Mouse (Mus musculus) hindbrain, postnatal 0 days (tissue): Measurements from ENCODE around the gene Tmem62. TPM values are rescaled to one million over a fixed set of nuclear protein-coding genes. Genes with fewer than 3 reads are reported as not detected.
"Not testable (repeated sequence)": the region's sequence is repeated elsewhere in the genome, so short reads cannot be mapped to it uniquely, and the experiment has no call there.

Experiments used
- ATAC-seq: fragments of 200-750 bp; cut with Nextera tagmentation; 2 replicates; pipeline ENCODE4 v1.8.0; 2017; ENCODE audit warnings: mild to moderate bottlenecking, moderate TSS enrichment, moderate library complexity
- DNase-seq: peaks from one replicate; pipeline ENCODE4 v3.0.0-alpha.2; 2015; ENCODE audit warnings: low spot score
- H3K27ac ChIP-seq: fragments of 300-500 bp; sonication (generic); 2 replicates; pipeline ENCODE4 v1.5.1; 2014; ENCODE audit warnings: mild to moderate bottlenecking
- H3K27me3 ChIP-seq: fragments of 300-500 bp; sonication (generic); 2 replicates; pipeline ENCODE4 v1.6.1; 2014; ENCODE audit warnings: low read length, mixed read lengths; ENCODE audit not compliant: insufficient read depth
- H3K36me3 ChIP-seq: fragments of 300-500 bp; sonication (generic); 2 replicates; pipeline ENCODE4 v1.6.1; 2014; ENCODE audit warnings: low read length, mixed read lengths; ENCODE audit not compliant: insufficient read depth
- H3K4me1 ChIP-seq: fragments of 300-500 bp; sonication (generic); 2 replicates; pipeline ENCODE4 v1.6.1; 2014; ENCODE audit warnings: antibody characterized with exemption, low read length, mixed read lengths; ENCODE audit not compliant: insufficient read depth
- H3K4me2 ChIP-seq: fragments of 300-500 bp; sonication (generic); 2 replicates; pipeline ENCODE4 v1.6.1; 2014; ENCODE audit warnings: low read depth, mild to moderate bottlenecking, low read length, moderate library complexity, mixed read lengths
- H3K4me3 ChIP-seq: fragments of 300-500 bp; sonication (generic); 2 replicates; pipeline ENCODE4 v1.5.1; 2014; ENCODE audit warnings: low read length
- H3K9ac ChIP-seq: fragments of 300-500 bp; sonication (generic); replicated peaks from 2 replicates; pipeline ENCODE4 v1.6.1; 2014; ENCODE audit warnings: mild to moderate bottlenecking, low read length, moderate library complexity, mixed read lengths
- H3K9me3 ChIP-seq: fragments of 300-500 bp; sonication (generic); 2 replicates; pipeline ENCODE4 v1.6.1; 2016; ENCODE audit warnings: low read length, mixed read lengths
- CTCF ChIP-seq: IDR thresholded peaks from 2 replicates; pipeline ENCODE4 v1.5.1; 2016; ENCODE audit warnings: antibody characterized with exemption, control low read depth, low read depth
- WGBS: fragments of 180-500 bp; shearing (Covaris S2); extraction: QIAGEN DNeasy Blood & Tissue Kit; methylation state at CpG from one replicate; pipeline ENCODE4 v1.1.7; 2014; 5-methylcytosine and 5-hydroxymethylcytosine counted together
- polyA plus RNA-seq: library from polyadenylated mRNA; unstranded; fragments of >200 nt; fragmentation: Nextera tagmentation; extraction: Ambion mirVana; gene quantifications from 2 replicates; pipeline ENCODE4 v1.2.1, GENCODE M21; 2015
- total RNA-seq: library from RNA; depleted of rRNA; stranded (reverse); fragments of >200 nt; gene quantifications from 2 replicates; pipeline ENCODE4 v1.2.3, GENCODE M21; 2014

Gene Tmem62
- total and polyA plus RNA-seq, 2 experiments from 2014 or later = 12.6 to 24.0 TPM

GRCm38 (mm10) chr2:121022918-121023317 lies 46.1 kb downstream of the Tmem62 start:
- 63% methylated on average over 5 of the region's 5 CpGs for WGBS
- no peaks in the 10 kb centered on the region for H3K4me1 ChIP-seq
- no peak for TF ChIP-seq CTCF

GRCm38 (mm10) chr2:121036733-121037341 lies 60.0 kb downstream of the Tmem62 start, which contains the start of gene Epb42:
Gene Epb42, minus strand, starts transcription at chr2:121037072.
- no peaks in the 10 kb centered on the region for H3K27me3 ChIP-seq
- no peaks in the 10 kb centered on the region for H3K4me1 ChIP-seq
- H3K27ac ChIP-seq = no peak within 1 kb of the TSS
- H3K36me3 ChIP-seq = no peaks in the 10 kb centered on the region
- 65% methylated on average over 5 of the region's 5 CpGs for WGBS
- H3K4me2 ChIP-seq = no peak within 1 kb of the TSS
- H3K4me3 ChIP-seq = no peak within 1 kb of the TSS
- DNase-seq = no peak
- no peaks in the 10 kb centered on the region for H3K9me3 ChIP-seq
- ATAC-seq = no peak
- TF ChIP-seq CTCF = no peak
- no peak within 1 kb of the TSS for H3K9ac ChIP-seq

More at GRCm38 (mm10) chr2:121022918-121023317, 46.1 kb downstream of the Tmem62 start:
- H3K36me3 ChIP-seq = 0 out of 2 replicates have a peak, but pooled peaks cover under 1% of the 10 kb centered on the region
- H3K9ac ChIP-seq = no peak overlapping the region
- no peaks in the 10 kb centered on the region for H3K27me3 ChIP-seq
- H3K4me2 ChIP-seq = no peak overlapping the region
- H3K27ac ChIP-seq = no peak overlapping the region
- DNase-seq (no peak), ATAC-seq (no peak)
- no peaks in the 10 kb centered on the region for H3K9me3 ChIP-seq
- no peak overlapping the region for H3K4me3 ChIP-seq

DNA sequence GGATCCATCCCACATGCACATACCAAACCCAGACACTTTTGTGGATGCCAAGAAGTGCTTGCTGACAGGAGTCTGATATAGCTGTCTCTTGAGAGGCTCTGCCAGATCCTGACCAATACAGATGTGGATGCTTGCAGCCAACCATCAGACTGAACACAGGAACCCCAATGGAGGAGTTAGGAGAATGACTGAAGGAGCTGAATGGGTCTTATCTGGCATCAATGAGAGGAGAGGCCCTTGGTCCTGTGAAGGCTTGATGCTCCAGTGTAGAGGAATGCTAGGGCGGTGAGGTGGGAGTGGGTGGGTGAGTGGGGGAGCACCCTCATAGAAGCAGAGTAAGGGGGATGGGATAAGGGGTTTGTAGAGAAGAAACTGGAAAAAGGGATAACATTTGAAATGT lies 62.0 kb downstream of the Tmem62 start:
- not testable (repeated sequence) for H3K4me3 ChIP-seq, H3K4me1 ChIP-seq, H3K9ac ChIP-seq, H3K27me3 ChIP-seq, H3K36me3 ChIP-seq, H3K9me3 ChIP-seq, H3K4me2 ChIP-seq, ATAC-seq, DNase-seq, H3K27ac ChIP-seq
- 96% methylated on average over 1 of the region's 1 CpGs for WGBS

- Histone ChIP-seq H3K9me3 (no peaks in the 10 kb centered on the region), H3K9ac (no peak overlapping the region), H3K36me3 (no peaks in the 10 kb centered on the region), H3K27ac (no peak overlapping the region), H3K4me1 (no peaks in the 10 kb centered on the region), H3K4me2 (no peak overlapping the region), H3K27me3 (no peaks in the 10 kb centered on the region), H3K4me3 (no peak overlapping the region)
- ATAC-seq (no peak), DNase-seq (no peak)
- TF ChIP-seq CTCF = no peak
- 93% methylated on average over 1 of the region's 1 CpGs for WGBS
Measured at GRCm38 (mm10) chr2:121039382-121039781, 62.6 kb downstream of the Tmem62 start.

GRCm38 (mm10) chr2:121041098-121041497 lies 64.3 kb downstream of the Tmem62 start:
- H3K9ac ChIP-seq = no peak overlapping the region
- DNase-seq = peak; percentile 63
- no peak overlapping the region for H3K4me2 ChIP-seq
- whole genome bisulfite sequencing = 43% methylated on average over 5 of the region's 5 CpGs
- peak; percentile 70 for TF ChIP-seq CTCF
- H3K27ac ChIP-seq = no peak overlapping the region
- H3K9me3 ChIP-seq = no peaks in the 10 kb centered on the region
- no peak overlapping the region for H3K4me3 ChIP-seq
- H3K4me1 ChIP-seq = no peaks in the 10 kb centered on the region
- no peak for ATAC-seq
- no peaks in the 10 kb centered on the region for H3K36me3 ChIP-seq
- no peaks in the 10 kb centered on the region for H3K27me3 ChIP-seq

DNA sequence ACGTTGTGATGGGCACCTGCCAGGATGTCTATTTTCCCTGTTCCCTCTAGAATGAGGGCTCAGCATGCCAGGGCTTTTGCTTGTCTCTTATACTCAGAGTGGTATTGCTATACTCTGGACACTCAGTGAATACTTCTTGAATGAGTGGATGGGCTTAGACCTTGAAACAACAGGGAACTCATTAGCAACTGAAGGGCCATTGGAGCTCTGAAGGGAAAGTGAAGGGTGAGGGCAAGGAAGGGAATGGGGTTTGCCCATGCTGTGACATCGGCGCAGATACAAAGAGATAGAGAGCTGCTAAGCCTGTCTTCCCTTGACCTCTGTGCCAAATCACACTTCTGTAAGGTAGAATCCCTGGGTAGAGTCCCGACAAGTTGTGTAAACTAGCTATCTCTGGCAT lies 68.8 kb downstream of the Tmem62 start:
- H3K9ac ChIP-seq = no peak overlapping the region
- WGBS = 67% methylated on average over 4 of the region's 4 CpGs
- H3K4me2 ChIP-seq = no peak overlapping the region
- H3K27ac ChIP-seq = no peak overlapping the region
- no peaks in the 10 kb centered on the region for H3K9me3 ChIP-seq
- H3K4me1 ChIP-seq = no peaks in the 10 kb centered on the region
- no peak overlapping the region for H3K4me3 ChIP-seq
- TF ChIP-seq CTCF = no peak
- DNase-seq (no peak), ATAC-seq (no peak)
- H3K27me3 ChIP-seq = no peaks in the 10 kb centered on the region
- no peaks in the 10 kb centered on the region for H3K36me3 ChIP-seq

DNA sequence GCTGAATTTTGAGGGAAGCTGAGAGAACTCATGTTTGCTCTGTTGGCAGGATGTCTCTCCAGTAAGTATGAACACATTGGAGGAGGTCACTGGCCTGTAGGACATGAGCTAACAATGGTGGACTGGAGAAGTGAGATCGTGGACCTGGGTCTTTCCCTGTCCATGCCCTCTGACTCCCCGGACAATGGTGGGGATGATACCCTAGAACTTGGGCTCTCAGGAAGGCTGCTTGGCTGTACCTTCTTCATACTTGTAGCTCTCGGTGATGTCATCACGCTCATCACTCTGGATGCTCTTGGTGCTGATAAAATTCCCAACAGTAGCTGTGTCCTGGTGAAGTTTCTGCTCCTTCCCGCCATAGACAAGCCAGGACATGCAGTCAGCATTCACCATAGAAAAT lies 75.4 kb downstream of the Tmem62 start:
- H3K9me3 ChIP-seq = no peaks in the 10 kb centered on the region
- 92% methylated on average over 5 of the region's 5 CpGs for WGBS
- DNase-seq = no peak
- no peak for TF ChIP-seq CTCF
- H3K27me3 ChIP-seq = no peaks in the 10 kb centered on the region
- H3K27ac ChIP-seq = no peak overlapping the region
- no peak overlapping the region for H3K9ac ChIP-seq
- H3K4me1 ChIP-seq = no peaks in the 10 kb centered on the region
- no peaks in the 10 kb centered on the region for H3K36me3 ChIP-seq
- no peak overlapping the region for H3K4me3 ChIP-seq
- H3K4me2 ChIP-seq = no peak overlapping the region
- no peak for ATAC-seq
